Mouse (Mus musculus): ENCODE data around the gene Frmd4b. TPM values are rescaled to one million over a fixed set of nuclear protein-coding genes. Genes with fewer than 3 reads are reported as not detected.

Gene Frmd4b
- polyA plus RNA-seq, 1 experiment from 2014 or later: 16.5 TPM

GRCm38 (mm10) chr6:97307231-97307630 lies 310.1 kb downstream of the Frmd4b start:
- ATAC-seq (ENCODE audit: insufficient number of reproducible peaks, insufficient read depth, low FRiP score, low TSS enrichment): no peak
- peaks cover 5% of the 10 kb centered on the region; the same call in 1 of the 2 replicates for H3K4me1 ChIP-seq
- H3K9ac ChIP-seq: no peak overlapping the region
- no peaks in the 10 kb centered on the region for H3K9me3 ChIP-seq
- no peak overlapping the region for H3K4me3 ChIP-seq
- 75% methylated on average over 8 of the region's 8 CpGs for WGBS
- H3K27ac ChIP-seq: no peak overlapping the region
- H3K27me3 ChIP-seq: peaks cover 2% of the 10 kb centered on the region; the same call in 1 of the 2 replicates
- no peaks in the 10 kb centered on the region for H3K36me3 ChIP-seq
- no peak overlapping the region for H3K4me2 ChIP-seq (replicated peaks)

GRCm38 (mm10) chr6:97306351-97306750 lies 311.0 kb downstream of the Frmd4b start:
- Histone ChIP-seq H3K27me3 (peaks cover 2% of the 10 kb centered on the region; the same call in 1 of the 2 replicates), H3K36me3 (no peaks in the 10 kb centered on the region), H3K4me3 (no peak overlapping the region), H3K27ac (no peak overlapping the region), H3K4me1 (peaks cover 5% of the 10 kb centered on the region; the same call in 1 of the 2 replicates), H3K4me2 (replicated peaks) (no peak overlapping the region), H3K9ac (no peak overlapping the region), H3K9me3 (no peaks in the 10 kb centered on the region)
- 84% methylated on average over 11 of the region's 11 CpGs for WGBS
- no peak for ATAC-seq (ENCODE audit: insufficient number of reproducible peaks, insufficient read depth, low FRiP score, low TSS enrichment)

- no peak overlapping the region for H3K4me3 ChIP-seq
- 85% methylated on average over 7 of the region's 7 CpGs for WGBS
- H3K27me3 ChIP-seq: no peaks in the 10 kb centered on the region
- H3K4me1 ChIP-seq: no peaks in the 10 kb centered on the region
- H3K4me2 ChIP-seq (replicated peaks): no peak overlapping the region
- H3K27ac ChIP-seq: no peak overlapping the region
- no peak overlapping the region for H3K9ac ChIP-seq
- H3K36me3 ChIP-seq: no peaks in the 10 kb centered on the region
- H3K9me3 ChIP-seq: no peaks in the 10 kb centered on the region
- ATAC-seq (ENCODE audit: insufficient number of reproducible peaks, insufficient read depth, low FRiP score, low TSS enrichment): no peak
Measured at GRCm38 (mm10) chr6:97305491-97305890, 311.9 kb downstream of the Frmd4b start.

- WGBS: 82% methylated on average over 11 of the region's 11 CpGs
- Histone ChIP-seq H3K27me3 (no peaks in the 10 kb centered on the region), H3K4me3 (no peak overlapping the region), H3K36me3 (no peaks in the 10 kb centered on the region), H3K9me3 (no peaks in the 10 kb centered on the region), H3K27ac (no peak overlapping the region), H3K4me1 (no peaks in the 10 kb centered on the region), H3K9ac (no peak overlapping the region), H3K4me2 (replicated peaks) (no peak overlapping the region)
- ATAC-seq (ENCODE audit: insufficient number of reproducible peaks, insufficient read depth, low FRiP score, low TSS enrichment): no peak
Measured at GRCm38 (mm10) chr6:97305010-97305409, 312.3 kb downstream of the Frmd4b start.

GRCm38 (mm10) chr6:97303277-97304109 lies 313.8 kb downstream of the Frmd4b start:
- H3K27me3 ChIP-seq: no peaks in the 10 kb centered on the region
- ATAC-seq (ENCODE audit: insufficient number of reproducible peaks, insufficient read depth, low FRiP score, low TSS enrichment): no peak
- 82% methylated on average over 9 of the region's 9 CpGs for WGBS
- H3K9me3 ChIP-seq: no peaks in the 10 kb centered on the region
- no peaks in the 10 kb centered on the region for H3K4me1 ChIP-seq
- H3K27ac ChIP-seq: no peak overlapping the region
- H3K36me3 ChIP-seq: no peaks in the 10 kb centered on the region
- no peak overlapping the region for H3K9ac ChIP-seq
- H3K4me3 ChIP-seq: no peak overlapping the region
- no peak overlapping the region for H3K4me2 ChIP-seq (replicated peaks)

GRCm38 (mm10) chr6:97302303-97302702 lies 315.0 kb downstream of the Frmd4b start:
- Histone ChIP-seq H3K9ac (no peak overlapping the region), H3K4me1 (no peaks in the 10 kb centered on the region), H3K4me3 (no peak overlapping the region), H3K9me3 (no peaks in the 10 kb centered on the region), H3K4me2 (replicated peaks) (no peak overlapping the region), H3K27me3 (no peaks in the 10 kb centered on the region), H3K27ac (no peak overlapping the region), H3K36me3 (no peaks in the 10 kb centered on the region)
- ATAC-seq (ENCODE audit: insufficient number of reproducible peaks, insufficient read depth, low FRiP score, low TSS enrichment): no peak
- WGBS: 57% methylated on average over 7 of the region's 7 CpGs

- Histone ChIP-seq H3K4me3 (no peak overlapping the region), H3K4me2 (replicated peaks) (no peak overlapping the region), H3K4me1 (no peaks in the 10 kb centered on the region), H3K27me3 (no peaks in the 10 kb centered on the region), H3K9me3 (no peaks in the 10 kb centered on the region), H3K36me3 (0 out of 2 replicates have a peak, but pooled peaks cover 6% of the 10 kb centered on the region), H3K27ac (no peak overlapping the region), H3K9ac (no peak overlapping the region)
- ATAC-seq (ENCODE audit: insufficient number of reproducible peaks, insufficient read depth, low FRiP score, low TSS enrichment): no peak
- 84% methylated on average over 6 of the region's 6 CpGs for WGBS
Measured at GRCm38 (mm10) chr6:97300659-97301058, 316.7 kb downstream of the Frmd4b start.

- Histone ChIP-seq H3K4me2 (replicated peaks) (no peak overlapping the region), H3K27me3 (no peaks in the 10 kb centered on the region), H3K36me3 (0 out of 2 replicates have a peak, but pooled peaks cover 11% of the 10 kb centered on the region), H3K9ac (no peak overlapping the region), H3K9me3 (no peaks in the 10 kb centered on the region), H3K27ac (no peak overlapping the region), H3K4me1 (no peaks in the 10 kb centered on the region), H3K4me3 (no peak overlapping the region)
- 93% methylated on average over 6 of the region's 6 CpGs for WGBS
- ATAC-seq (ENCODE audit: insufficient number of reproducible peaks, insufficient read depth, low FRiP score, low TSS enrichment): no peak
Measured at GRCm38 (mm10) chr6:97300180-97300579, 317.2 kb downstream of the Frmd4b start.

GRCm38 (mm10) chr6:97297151-97297550 lies 320.2 kb downstream of the Frmd4b start:
- no peak for ATAC-seq (ENCODE audit: insufficient number of reproducible peaks, insufficient read depth, low FRiP score, low TSS enrichment)
- Histone ChIP-seq H3K36me3 (0 out of 2 replicates have a peak, but pooled peaks cover 12% of the 10 kb centered on the region), H3K4me1 (no peaks in the 10 kb centered on the region), H3K27me3 (no peaks in the 10 kb centered on the region), H3K4me3 (no peak overlapping the region), H3K9ac (no peak overlapping the region), H3K27ac (no peak overlapping the region), H3K9me3 (no peaks in the 10 kb centered on the region), H3K4me2 (replicated peaks) (no peak overlapping the region)
- WGBS: 89% methylated on average over 3 of the region's 3 CpGs

- ATAC-seq (ENCODE audit: insufficient number of reproducible peaks, insufficient read depth, low FRiP score, low TSS enrichment): no peak
- 91% methylated on average over 21 of the region's 21 CpGs for WGBS
- Histone ChIP-seq H3K4me3 (no peak overlapping the region), H3K4me2 (replicated peaks) (no peak overlapping the region), H3K27me3 (no peaks in the 10 kb centered on the region), H3K36me3 (0 out of 2 replicates have a peak, but pooled peaks cover 12% of the 10 kb centered on the region), H3K27ac (no peak overlapping the region), H3K4me1 (no peaks in the 10 kb centered on the region), H3K9me3 (no peaks in the 10 kb centered on the region), H3K9ac (no peak overlapping the region)
Measured at GRCm38 (mm10) chr6:97295866-97296527, 321.3 kb downstream of the Frmd4b start.

- no peak for ATAC-seq (ENCODE audit: insufficient number of reproducible peaks, insufficient read depth, low FRiP score, low TSS enrichment)
- no peak overlapping the region for H3K27ac ChIP-seq
- H3K27me3 ChIP-seq: no peaks in the 10 kb centered on the region
- no peak overlapping the region for H3K4me3 ChIP-seq
- H3K4me1 ChIP-seq: no peaks in the 10 kb centered on the region
- 91% methylated on average over 9 of the region's 9 CpGs for WGBS
- no peak overlapping the region for H3K9ac ChIP-seq
- H3K36me3 ChIP-seq: 0 out of 2 replicates have a peak, but pooled peaks cover 12% of the 10 kb centered on the region
- no peak overlapping the region for H3K4me2 ChIP-seq (replicated peaks)
- no peaks in the 10 kb centered on the region for H3K9me3 ChIP-seq
Measured at GRCm38 (mm10) chr6:97295416-97295815, 321.9 kb downstream of the Frmd4b start.
